Mouse (Mus musculus) adrenal gland, postnatal 0 days (tissue): ENCODE measurements around the gene I830077J02Rik. TPM values are rescaled to one million over a fixed set of nuclear protein-coding genes. Genes with fewer than 3 reads are reported as not detected.

Experiments used
- polyA plus RNA-seq: library from polyadenylated mRNA; unstranded; fragments of >200 nt; fragmentation: Nextera tagmentation; extraction: Ambion mirVana; gene quantifications from 2 replicates; pipeline ENCODE4 v1.2.1, GENCODE M21; 2015

The I830077J02Rik gene
- polyA plus RNA-seq, result 0.90 and 0.94 TPM in 2 replicates

DNA sequence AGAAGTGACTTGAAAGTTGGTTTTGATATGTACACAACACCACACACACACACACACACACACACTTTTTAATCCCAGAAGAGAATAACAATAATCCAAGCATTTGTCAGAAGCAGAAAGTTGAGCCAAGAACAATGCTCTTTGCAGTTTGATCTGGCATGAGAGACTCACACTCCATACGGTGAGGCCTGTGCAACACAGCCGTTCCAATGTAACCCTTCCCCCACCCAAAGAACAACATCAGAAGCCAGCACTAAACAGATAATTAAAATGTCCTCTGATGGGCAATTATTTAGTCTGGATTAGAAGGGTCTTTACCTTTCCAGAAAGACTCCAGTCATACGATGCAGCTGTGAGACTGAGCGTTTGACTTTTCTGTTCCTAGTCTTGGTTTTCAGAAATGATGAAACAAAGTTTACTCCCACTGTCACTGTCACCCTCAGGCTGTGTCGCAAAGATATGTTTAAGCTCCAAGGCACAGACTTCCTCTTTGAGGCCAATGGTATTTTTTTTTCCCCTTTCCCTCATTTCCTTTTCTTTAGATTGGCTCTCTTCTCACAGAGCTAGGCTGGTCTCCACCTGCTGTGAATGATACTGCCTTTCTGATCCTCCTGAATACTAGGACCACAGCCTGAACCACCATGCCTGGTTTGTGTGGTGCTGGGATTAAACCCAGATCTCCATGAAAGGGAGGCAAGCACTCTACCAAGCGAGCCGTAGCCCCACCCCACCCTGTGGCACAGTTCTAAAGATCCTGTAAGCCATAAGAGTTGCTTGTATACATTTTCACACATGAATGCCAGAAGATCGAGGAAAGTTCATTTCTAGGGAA lies at the start of gene I830077J02Rik:
Gene I830077J02Rik (minus strand): TSS at position 425 of the 832 bp plus-strand sequence.

DNA sequence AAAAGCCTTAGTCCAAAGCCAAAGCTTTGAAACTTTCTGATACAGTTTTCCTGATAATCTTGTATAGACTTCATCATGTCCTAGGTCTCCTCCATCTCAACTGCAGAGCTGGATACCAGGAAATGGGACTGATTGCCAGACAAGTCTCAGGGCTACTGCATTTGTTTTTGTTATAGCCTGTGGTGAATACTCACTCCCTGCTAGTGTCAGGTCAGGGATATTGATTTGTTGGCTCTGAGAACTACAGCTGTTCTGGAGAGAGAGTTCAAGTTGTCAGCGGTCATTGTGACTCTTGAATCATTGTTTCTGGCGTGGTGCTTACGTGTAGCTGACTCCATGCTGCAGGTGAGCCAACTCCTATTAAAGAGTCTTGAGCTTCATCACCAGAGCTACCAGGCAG lies 40.9 kb upstream of the I830077J02Rik start, which contains the start of gene Ovgp1:
Gene Ovgp1 (plus strand): TSS at position 301 of the 400 bp plus-strand sequence.

DNA sequence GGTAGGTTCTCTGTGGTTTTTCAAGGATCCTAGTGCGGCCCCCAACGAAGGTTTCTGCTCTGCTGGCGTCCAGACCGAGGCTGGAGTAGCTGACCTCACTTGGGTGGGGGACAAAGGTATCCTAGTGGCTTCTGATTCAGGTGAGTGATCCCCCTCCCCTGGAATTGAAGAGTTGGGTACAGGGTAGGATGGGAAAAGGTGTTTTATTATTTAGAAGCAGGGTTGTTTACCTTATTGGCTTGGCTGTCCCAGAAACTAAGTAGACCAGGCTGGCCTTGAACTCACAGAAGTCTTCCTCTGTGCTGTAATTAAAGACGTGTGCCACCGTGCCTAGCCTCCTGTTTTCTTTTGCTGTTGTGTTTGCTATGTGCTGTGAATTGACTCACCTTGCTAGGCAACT lies 27.5 kb upstream of the I830077J02Rik start, which contains the start of gene Atp5f1:
Gene Atp5f1 (minus strand): TSS at position 101 of the 400 bp plus-strand sequence.

GRCm38 (mm10) chr3:105958974-105959580 lies 26.6 kb upstream of the I830077J02Rik start, which contains the start of gene Wdr77:
Gene Wdr77 (plus strand): TSS chr3:105959369.

Other genes starting within 250 kb of the I830077J02Rik start
- 14.7 and 22.8 TPM in 2 replicates for gene Ddx20, start 245.1 kb downstream of the I830077J02Rik start, polyA plus RNA-seq
- 0.88 and 1.1 TPM in 2 replicates for gene Inka2, start 228.1 kb downstream of the I830077J02Rik start, polyA plus RNA-seq
- gene Rap1a, start 131.3 kb downstream of the I830077J02Rik start, polyA plus RNA-seq, result 176 and 188 TPM in 2 replicates
- gene Adora3, start 61.8 kb downstream of the I830077J02Rik start, polyA plus RNA-seq, result 0.25 and 0.54 TPM in 2 replicates
- gene Tmigd3, start 61.8 kb downstream of the I830077J02Rik start, polyA plus RNA-seq, result not detected in 2 replicates
- 31.9 and 62.2 TPM in 2 replicates for gene Wdr77, start 26.7 kb upstream of the I830077J02Rik start, polyA plus RNA-seq
- gene Atp5f1, start 27.4 kb upstream of the I830077J02Rik start, polyA plus RNA-seq, result 487 and 574 TPM in 2 replicates
- 0.95 and 1.2 TPM in 2 replicates for gene Ovgp1, start 41.0 kb upstream of the I830077J02Rik start, polyA plus RNA-seq
- not detected in 2 replicates for gene Pifo, start 82.0 kb upstream of the I830077J02Rik start, polyA plus RNA-seq
- gene Chil5, start 100.2 kb upstream of the I830077J02Rik start, polyA plus RNA-seq, result not detected in 2 replicates
- 0.12 and 0.14 TPM in 2 replicates for gene Chia1, start 180.6 kb upstream of the I830077J02Rik start, polyA plus RNA-seq
- 5.7 and 8.9 TPM in 2 replicates for gene Chil3, start 234.9 kb upstream of the I830077J02Rik start, polyA plus RNA-seq